Mouse (Mus musculus) forebrain, embryonic 16.5 days (tissue): ENCODE measurements around the gene Slc22a23. TPM values are rescaled to one million over a fixed set of nuclear protein-coding genes. Genes with fewer than 3 reads are reported as not detected.

Source experiments
- ATAC-seq: fragments of 200-750 bp; cut with Nextera tagmentation; 2 replicates; pipeline ENCODE4 v1.8.0; 2017; ENCODE audit warnings: mild to moderate bottlenecking, moderate library complexity
- H3K27ac ChIP-seq: fragments of 300-500 bp; sonication (generic); 2 replicates; pipeline ENCODE4 v1.5.1; 2014; ENCODE audit warnings: low read length, control low read depth
- H3K27me3 ChIP-seq: fragments of 300-500 bp; sonication (generic); replicated peaks from 2 replicates; pipeline ENCODE4 v1.6.1; 2014; ENCODE audit warnings: low read length; ENCODE audit not compliant: control insufficient read depth, insufficient read depth
- H3K36me3 ChIP-seq: fragments of 300-500 bp; sonication (generic); 2 replicates; pipeline ENCODE4 v1.6.1; 2014; ENCODE audit not compliant: control insufficient read depth, insufficient read depth
- H3K4me1 ChIP-seq: fragments of 300-500 bp; sonication (generic); replicated peaks from 2 replicates; pipeline ENCODE4 v1.6.1; 2014; ENCODE audit warnings: low read length; ENCODE audit not compliant: control insufficient read depth, insufficient read depth
- H3K4me2 ChIP-seq: fragments of 300-500 bp; sonication (generic); 2 replicates; pipeline ENCODE4 v1.6.1; 2014; ENCODE audit warnings: mild to moderate bottlenecking, low read length, control low read depth
- H3K4me3 ChIP-seq: fragments of 300-500 bp; sonication (generic); replicated peaks from 2 replicates; pipeline ENCODE4 v1.5.1; 2014; ENCODE audit warnings: mild to moderate bottlenecking, low read length, control low read depth
- H3K9ac ChIP-seq: fragments of 300-500 bp; sonication (generic); replicated peaks from 2 replicates; pipeline ENCODE4 v1.6.1; 2014; ENCODE audit warnings: low read depth, low read length, control low read depth
- H3K9me3 ChIP-seq: fragments of 300-500 bp; sonication (generic); 2 replicates; pipeline ENCODE4 v1.6.1; 2016; ENCODE audit warnings: low read length; ENCODE audit not compliant: control insufficient read depth
- WGBS: fragments of 180-500 bp; shearing (Covaris S2); extraction: QIAGEN DNeasy Blood & Tissue Kit; methylation state at CpG from one replicate; pipeline ENCODE4 v1.1.7; 2014; 5-methylcytosine and 5-hydroxymethylcytosine counted together
- polyA plus RNA-seq: library from polyadenylated mRNA; unstranded; fragments of >200 nt; fragmentation: Nextera tagmentation; extraction: Ambion mirVana; gene quantifications from 2 replicates; pipeline ENCODE4 v1.2.1, GENCODE M21; 2015

Slc22a23 gene
- polyA plus RNA-seq, 1 experiment from 2014 or later, result 11.2 TPM

DNA sequence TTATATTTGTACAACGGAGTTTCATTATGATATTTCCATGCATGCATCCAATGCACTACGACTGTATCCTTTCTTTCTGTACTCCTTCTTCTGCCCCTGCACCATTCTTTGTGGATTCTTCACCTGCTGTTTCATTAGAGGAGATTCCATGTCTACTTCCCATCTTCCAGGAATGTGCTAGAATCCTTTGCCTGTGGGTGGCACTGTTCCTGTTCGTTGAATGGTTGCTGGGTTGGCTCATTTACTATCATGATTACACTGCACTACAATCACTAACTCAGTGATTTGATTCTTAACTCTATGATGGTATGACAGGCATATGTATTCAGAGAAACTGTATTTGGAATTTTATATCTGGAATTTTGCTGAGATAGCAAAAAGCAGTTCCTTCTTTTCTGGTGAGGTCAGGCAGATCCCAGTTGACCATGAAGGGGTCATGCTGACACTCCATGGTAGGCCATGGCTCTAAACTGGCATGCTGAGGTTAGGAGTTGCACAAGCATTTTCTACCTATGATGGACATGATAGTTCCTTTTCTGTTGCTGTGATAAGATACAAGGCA lies 187.3 kb downstream of the Slc22a23 start:
- H3K27ac ChIP-seq, result no peak overlapping the region
- no peak overlapping the region for H3K4me2 ChIP-seq
- WGBS, result 92% methylated on average over 3 of the region's 3 CpGs
- no peak for ATAC-seq
- no peaks in the 10 kb centered on the region for H3K27me3 ChIP-seq
- peaks cover 34% of the 10 kb centered on the region for H3K4me1 ChIP-seq
- no peaks in the 10 kb centered on the region for H3K36me3 ChIP-seq
- H3K9me3 ChIP-seq, result no peaks in the 10 kb centered on the region
- H3K4me3 ChIP-seq, result no peak overlapping the region
- no peak overlapping the region for H3K9ac ChIP-seq

- Histone ChIP-seq H3K4me3 (no peak overlapping the region), H3K4me2 (no peak overlapping the region), H3K27ac (peak overlapping the region; percentile 58), H3K4me1 (peaks cover 30% of the 10 kb centered on the region), H3K27me3 (no peaks in the 10 kb centered on the region), H3K9me3 (no peaks in the 10 kb centered on the region), H3K36me3 (no peaks in the 10 kb centered on the region), H3K9ac (no peak overlapping the region)
- ATAC-seq, result peak; percentile 21; the same call in 1 of the 2 replicates
- WGBS, result 70% methylated on average over 2 of the region's 2 CpGs
Observed at GRCm38 (mm10) chr13:34156840-34157185, 188.2 kb downstream of the Slc22a23 start.

GRCm38 (mm10) chr13:34156133-34156839 lies 188.7 kb downstream of the Slc22a23 start:
- Histone ChIP-seq H3K9me3 (no peaks in the 10 kb centered on the region), H3K27me3 (no peaks in the 10 kb centered on the region), H3K9ac (no peak overlapping the region), H3K4me3 (no peak overlapping the region), H3K36me3 (no peaks in the 10 kb centered on the region), H3K4me2 (no peak overlapping the region), H3K27ac (peak overlapping the region; percentile 58), H3K4me1 (peaks cover 30% of the 10 kb centered on the region)
- peak; percentile 18; the same call in 1 of the 2 replicates for ATAC-seq
- 40% methylated on average over 8 of the region's 8 CpGs for WGBS

DNA sequence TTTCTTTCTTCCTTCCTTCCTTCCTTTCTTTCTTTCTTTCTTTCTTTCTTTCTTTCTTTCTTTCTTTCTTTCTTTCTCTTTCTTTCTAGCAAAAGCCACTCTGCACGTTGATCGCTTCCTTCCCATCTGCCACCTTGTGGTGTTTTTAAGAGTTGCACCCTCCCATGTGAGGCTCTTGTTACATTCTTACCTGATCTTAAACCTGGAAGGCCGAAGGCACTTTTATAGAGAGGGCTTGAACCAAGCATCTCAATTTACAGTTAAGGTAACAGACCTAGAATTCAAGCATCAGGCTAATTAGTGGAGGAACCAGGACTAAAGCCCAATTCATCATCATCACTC lies 190.1 kb downstream of the Slc22a23 start:
- Histone ChIP-seq H3K4me3 (peak overlapping the region; percentile 29), H3K9ac (peak overlapping the region; percentile 39), H3K27ac (peak overlapping the region; percentile 89), H3K27me3 (no peaks in the 10 kb centered on the region), H3K4me1 (peaks cover 39% of the 10 kb centered on the region), H3K9me3 (no peaks in the 10 kb centered on the region), H3K4me2 (peak overlapping the region; percentile 49), H3K36me3 (no peaks in the 10 kb centered on the region)
- WGBS, result 23% methylated on average over 3 of the region's 3 CpGs
- ATAC-seq, result 0 out of 2 replicates have a peak, but pooled peaks have one; percentile 22

DNA sequence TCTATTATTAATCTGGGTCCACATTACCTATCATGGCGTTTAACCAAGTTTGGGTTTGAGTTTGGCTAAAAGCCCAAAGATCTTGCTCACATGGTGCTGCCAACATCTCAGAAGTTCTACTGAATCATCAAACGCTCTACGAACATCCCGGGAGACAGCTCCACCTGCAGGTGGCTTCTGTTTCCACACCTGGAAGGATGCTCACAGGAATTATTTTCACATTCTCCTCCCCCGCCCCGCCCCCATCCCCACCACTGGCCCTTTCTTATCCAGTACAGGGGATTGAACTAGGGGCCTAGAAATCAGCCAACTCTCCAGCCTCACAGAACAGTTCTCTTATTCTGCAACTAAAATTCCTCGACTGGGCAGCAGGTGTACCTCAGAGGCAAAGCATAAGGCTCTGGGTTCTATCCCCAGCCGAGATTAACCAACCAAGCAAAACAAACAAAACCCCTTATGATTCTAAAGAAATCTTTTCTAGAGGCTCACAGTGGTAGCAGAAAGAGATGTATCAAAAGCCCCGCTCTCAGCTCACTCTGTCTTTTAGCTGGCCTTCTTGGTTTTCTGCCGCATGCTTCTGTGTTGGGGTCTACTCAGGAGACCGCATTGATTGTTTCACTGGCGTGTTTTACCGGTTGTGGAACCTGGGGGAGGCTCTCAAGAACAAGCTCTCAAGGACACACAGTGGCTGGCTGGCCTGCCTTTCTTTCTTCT lies 190.6 kb downstream of the Slc22a23 start:
- H3K9me3 ChIP-seq, result no peaks in the 10 kb centered on the region
- peak overlapping the region; percentile 39 for H3K9ac ChIP-seq
- H3K4me1 ChIP-seq, result peaks cover 44% of the 10 kb centered on the region
- ATAC-seq, result peak; percentile 46
- no peaks in the 10 kb centered on the region for H3K36me3 ChIP-seq
- 32% methylated on average over 13 of the region's 13 CpGs for WGBS
- H3K27me3 ChIP-seq, result no peaks in the 10 kb centered on the region
- peak overlapping the region; percentile 29 for H3K4me3 ChIP-seq
- peak overlapping the region; percentile 49 for H3K4me2 ChIP-seq
- H3K27ac ChIP-seq, result peak overlapping the region; percentile 89

- Histone ChIP-seq H3K4me2 (peak overlapping the region; percentile 28), H3K4me1 (peaks cover 50% of the 10 kb centered on the region), H3K27ac (peak overlapping the region; percentile 89), H3K36me3 (no peaks in the 10 kb centered on the region), H3K9ac (peak overlapping the region; percentile 7; the same call in 1 of the 2 replicates), H3K4me3 (no peak overlapping the region), H3K27me3 (no peaks in the 10 kb centered on the region), H3K9me3 (no peaks in the 10 kb centered on the region)
- 55% methylated on average over 4 of the region's 5 CpGs for WGBS
- peak; percentile 55 for ATAC-seq
Observed at GRCm38 (mm10) chr13:34153254-34154011, 191.5 kb downstream of the Slc22a23 start.

DNA sequence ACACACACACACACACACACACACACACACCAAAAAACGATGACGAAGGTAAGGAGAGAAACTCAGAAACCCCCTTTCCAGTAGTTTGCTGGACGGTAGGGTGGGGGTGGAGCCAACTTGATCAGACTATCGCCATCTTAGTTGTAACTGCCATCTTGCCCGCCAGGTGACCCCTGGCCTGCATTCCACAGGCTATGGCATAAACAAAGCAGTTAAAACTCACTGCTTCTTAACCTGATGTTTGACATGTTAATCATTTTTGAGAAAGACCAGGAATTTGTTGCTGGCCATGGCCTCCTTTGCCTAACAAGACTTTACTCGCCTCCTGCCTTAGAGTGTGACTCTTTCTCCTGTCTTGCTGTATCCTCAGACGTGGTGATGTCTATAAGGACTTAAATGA lies 192.3 kb downstream of the Slc22a23 start:
- H3K27ac ChIP-seq, result no peak overlapping the region
- H3K36me3 ChIP-seq, result no peaks in the 10 kb centered on the region
- no peak overlapping the region for H3K9ac ChIP-seq
- no peak overlapping the region for H3K4me2 ChIP-seq
- no peaks in the 10 kb centered on the region for H3K9me3 ChIP-seq
- ATAC-seq, result no peak
- 81% methylated on average over 7 of the region's 7 CpGs for WGBS
- H3K4me3 ChIP-seq, result no peak overlapping the region
- peaks cover 57% of the 10 kb centered on the region for H3K4me1 ChIP-seq
- no peaks in the 10 kb centered on the region for H3K27me3 ChIP-seq

- Histone ChIP-seq H3K4me1 (peaks cover 52% of the 10 kb centered on the region), H3K4me2 (no peak overlapping the region)
- 71% methylated on average over 1 of the region's 1 CpGs for WGBS
Observed at GRCm38 (mm10) chr13:34151425-34151824, 193.6 kb downstream of the Slc22a23 start.

More at GRCm38 (mm10) chr13:34151425-34151824, 193.6 kb downstream of the Slc22a23 start:
- H3K27ac ChIP-seq, result 0 out of 2 replicates have a peak overlapping the region, but pooled peaks have one; percentile 5
- no peak overlapping the region for H3K4me3 ChIP-seq
- no peaks in the 10 kb centered on the region for H3K9me3 ChIP-seq
- no peak for ATAC-seq
- no peak overlapping the region for H3K9ac ChIP-seq
- no peaks in the 10 kb centered on the region for H3K36me3 ChIP-seq
- H3K27me3 ChIP-seq, result no peaks in the 10 kb centered on the region
